Mouse (Mus musculus): ENCODE results near the gene Ddx52. TPM values are rescaled to one million over a fixed set of nuclear protein-coding genes. Genes with fewer than 3 reads are reported as not detected.

Ddx52 gene
- total RNA-seq (2014; fragmentation: Nextera tagmentation) (54.2 and 62.1 TPM in 2 replicates), total RNA-seq (2017) (82.8 and 89.8 TPM in 2 replicates), polyA plus RNA-seq (2012) (3.2 TPM in 2 replicates)

GRCm38 (mm10) chr11:83941950-83942840 is at the start of gene Ddx52:
TSS of gene Ddx52 (plus strand) at chr11:83942062.
- TF ChIP-seq POLR2AphosphoS5 (IDR thresholded peaks at IDR 0.05; ENCODE audit: insufficient replicate concordance, low read depth, low read length) (no peak), TAL1 (conservative IDR thresholded peaks at IDR 0.05; ENCODE audit: low read depth, low read length) (no peak), CTCF (IDR thresholded peaks at IDR 0.05; ENCODE audit: low read depth, low read length) (no peak), GATA2 (IDR thresholded peaks at IDR 0.05; ENCODE audit: borderline replicate concordance, low read depth, low read length) (no peak), GATA1 (IDR thresholded peaks at IDR 0.05; ENCODE audit: borderline replicate concordance, low read length) (no peak)
- peak; percentile 88 for DNase-seq (ENCODE audit: low spot score)
- Histone ChIP-seq H3K4me3 (ENCODE audit: low read depth, low read length) (peak within 1 kb of the TSS; percentile 86), H3K27me3 (ENCODE audit: insufficient read depth, low read length) (peaks cover 3% of the 10 kb centered on the region), H3K36me3 (replicated peaks) (peaks cover 40% of the 10 kb centered on the region), H3K9me3 (replicated peaks) (no peaks in the 10 kb centered on the region), H3K4me1 (ENCODE audit: insufficient read depth, low read depth, low read length) (peaks cover 14% of the 10 kb centered on the region)
- ATAC-seq (ENCODE audit: extremely low read depth, insufficient number of reproducible peaks, low FRiP score, poor library complexity, severe bottlenecking): peak; percentile 96

GRCm38 (mm10) chr11:83893325-83893724 is 48.5 kb upstream of the Ddx52 start:
- no peak for ATAC-seq (ENCODE audit: extremely low read depth, insufficient number of reproducible peaks, low FRiP score, poor library complexity, severe bottlenecking)
- no peak for TF ChIP-seq GATA2 (IDR thresholded peaks at IDR 0.05; ENCODE audit: borderline replicate concordance, low read depth, low read length)
- no peak for TF ChIP-seq POLR2AphosphoS5 (IDR thresholded peaks at IDR 0.05; ENCODE audit: insufficient replicate concordance, low read depth, low read length)
- TF ChIP-seq GATA1 (IDR thresholded peaks at IDR 0.05; ENCODE audit: borderline replicate concordance, low read length): no peak
- no peak for TF ChIP-seq TAL1 (conservative IDR thresholded peaks at IDR 0.05; ENCODE audit: low read depth, low read length)
- no peak for TF ChIP-seq CTCF (IDR thresholded peaks at IDR 0.05; ENCODE audit: low read depth, low read length)
- DNase-seq (ENCODE audit: low spot score): no peak
- H3K9me3 ChIP-seq (replicated peaks): no peaks in the 10 kb centered on the region
- no peak overlapping the region for H3K4me3 ChIP-seq (ENCODE audit: low read depth, low read length)
- peaks cover 22% of the 10 kb centered on the region for H3K27me3 ChIP-seq (ENCODE audit: insufficient read depth, low read length)
- no peaks in the 10 kb centered on the region for H3K36me3 ChIP-seq (replicated peaks)
- no peaks in the 10 kb centered on the region for H3K4me1 ChIP-seq (ENCODE audit: insufficient read depth, low read depth, low read length)

GRCm38 (mm10) chr11:83896430-83897410 is 45.1 kb upstream of the Ddx52 start:
- no peaks in the 10 kb centered on the region for H3K4me1 ChIP-seq (ENCODE audit: insufficient read depth, low read depth, low read length)
- ATAC-seq (ENCODE audit: extremely low read depth, insufficient number of reproducible peaks, low FRiP score, poor library complexity, severe bottlenecking) (no peak), DNase-seq (ENCODE audit: low spot score) (no peak)
- H3K9me3 ChIP-seq (replicated peaks): no peaks in the 10 kb centered on the region
- no peak for TF ChIP-seq TAL1 (conservative IDR thresholded peaks at IDR 0.05; ENCODE audit: low read depth, low read length)
- TF ChIP-seq GATA1 (IDR thresholded peaks at IDR 0.05; ENCODE audit: borderline replicate concordance, low read length): no peak
- TF ChIP-seq GATA2 (IDR thresholded peaks at IDR 0.05; ENCODE audit: borderline replicate concordance, low read depth, low read length): no peak
- TF ChIP-seq CTCF (IDR thresholded peaks at IDR 0.05; ENCODE audit: low read depth, low read length): no peak
- no peaks in the 10 kb centered on the region for H3K36me3 ChIP-seq (replicated peaks)
- no peak overlapping the region for H3K4me3 ChIP-seq (ENCODE audit: low read depth, low read length)
- peaks cover 17% of the 10 kb centered on the region for H3K27me3 ChIP-seq (ENCODE audit: insufficient read depth, low read length)

- no peaks in the 10 kb centered on the region for H3K4me1 ChIP-seq (ENCODE audit: insufficient read depth, low read depth, low read length)
- H3K9me3 ChIP-seq (replicated peaks): no peaks in the 10 kb centered on the region
- peaks cover 17% of the 10 kb centered on the region for H3K27me3 ChIP-seq (ENCODE audit: insufficient read depth, low read length)
- DNase-seq (ENCODE audit: low spot score) (no peak), ATAC-seq (ENCODE audit: extremely low read depth, insufficient number of reproducible peaks, low FRiP score, poor library complexity, severe bottlenecking) (no peak)
- H3K36me3 ChIP-seq (replicated peaks): no peaks in the 10 kb centered on the region
- TF ChIP-seq POLR2AphosphoS5 (IDR thresholded peaks at IDR 0.05; ENCODE audit: insufficient replicate concordance, low read depth, low read length) (no peak), GATA2 (IDR thresholded peaks at IDR 0.05; ENCODE audit: borderline replicate concordance, low read depth, low read length) (no peak), CTCF (IDR thresholded peaks at IDR 0.05; ENCODE audit: low read depth, low read length) (no peak), GATA1 (IDR thresholded peaks at IDR 0.05; ENCODE audit: borderline replicate concordance, low read length) (no peak), TAL1 (conservative IDR thresholded peaks at IDR 0.05; ENCODE audit: low read depth, low read length) (no peak)
- H3K4me3 ChIP-seq (ENCODE audit: low read depth, low read length): no peak overlapping the region
Measured at GRCm38 (mm10) chr11:83897569-83897968, 44.3 kb upstream of the Ddx52 start.

- TF ChIP-seq CTCF (IDR thresholded peaks at IDR 0.05; ENCODE audit: low read depth, low read length) (no peak), TAL1 (conservative IDR thresholded peaks at IDR 0.05; ENCODE audit: low read depth, low read length) (no peak), GATA2 (IDR thresholded peaks at IDR 0.05; ENCODE audit: borderline replicate concordance, low read depth, low read length) (no peak), GATA1 (IDR thresholded peaks at IDR 0.05; ENCODE audit: borderline replicate concordance, low read length) (no peak), POLR2AphosphoS5 (IDR thresholded peaks at IDR 0.05; ENCODE audit: insufficient replicate concordance, low read depth, low read length) (no peak)
- no peaks in the 10 kb centered on the region for H3K4me1 ChIP-seq (ENCODE audit: insufficient read depth, low read depth, low read length)
- DNase-seq (ENCODE audit: low spot score): no peak
- H3K9me3 ChIP-seq (replicated peaks): no peaks in the 10 kb centered on the region
- ATAC-seq (ENCODE audit: extremely low read depth, insufficient number of reproducible peaks, low FRiP score, poor library complexity, severe bottlenecking): no peak
- H3K36me3 ChIP-seq (replicated peaks): no peaks in the 10 kb centered on the region
- peaks cover 19% of the 10 kb centered on the region for H3K27me3 ChIP-seq (ENCODE audit: insufficient read depth, low read length)
- no peak overlapping the region for H3K4me3 ChIP-seq (ENCODE audit: low read depth, low read length)
Measured at GRCm38 (mm10) chr11:83902812-83903211, 39.0 kb upstream of the Ddx52 start.

Data from G1E (cell line).